Mouse (Mus musculus): Measurements from ENCODE around the gene Med25. TPM values are rescaled to one million over a fixed set of nuclear protein-coding genes. Genes with fewer than 3 reads are reported as not detected.

Med25 gene
- total RNA-seq, 2 experiments from 2014 or later = 105 to 108 TPM

Small RNA genes within 50 kb of the gene (microRNA-seq; reads per million reads assigned to microRNA genes)
- 0 reads per million in 2 experiments for gene Mir707

Other genes with a start within 250 kb of the Med25 start
- gene Myh14, start 221.9 kb downstream of the Med25 start, total RNA-seq (2021) = 10 to 100 TPM; 25.0 to 31.0 TPM
- not detected for gene Izumo2, start 184.0 kb downstream of the Med25 start, total RNA-seq (2021)
- 10 to 100 TPM; 33.8 to 35.0 TPM for gene Vrk3, start 144.3 kb downstream of the Med25 start, total RNA-seq (2021)
- under 1 TPM; 0.31 to 0.37 TPM for gene Zfp473, start 141.7 kb downstream of the Med25 start, total RNA-seq (2021)
- 10 to 100 TPM; 30.7 to 31.1 TPM for gene Nup62, start 76.6 kb downstream of the Med25 start, total RNA-seq (2021)
- 1 to 10 TPM; 1.4 to 2.4 TPM for gene Il4i1, start 76.3 kb downstream of the Med25 start, total RNA-seq (2021)
- 10 to 100 TPM; 26.7 to 31.2 TPM for gene Atf5, start 76.1 kb downstream of the Med25 start, total RNA-seq (2021)
- 10 to 100 TPM; 76.1 to 79.5 TPM for gene Akt1s1, start 43.7 kb downstream of the Med25 start, total RNA-seq (2021)
- 10 to 100 TPM; 59.0 to 61.0 TPM for gene Tbc1d17, start 43.6 kb downstream of the Med25 start, total RNA-seq (2021)
- 10 to 100 TPM; 31.1 to 34.0 TPM for gene Pnkp, start 35.6 kb downstream of the Med25 start, total RNA-seq (2021)
- 100 to 1,000 TPM; 311 to 358 TPM for gene Ptov1, start 22.9 kb downstream of the Med25 start, total RNA-seq (2021)
- 10 to 100 TPM; 27.3 to 29.2 TPM for gene Fuz, start 3.4 kb upstream of the Med25 start, total RNA-seq (2021)
- gene Ap2a1, start 36.8 kb upstream of the Med25 start, total RNA-seq (2021) = 100 to 1,000 TPM; 304 to 306 TPM
- gene Tsks, start 50.5 kb upstream of the Med25 start, total RNA-seq (2021) = 1 to 10 TPM in 1 of 2 experiments, under 1 TPM in 1; 0.73 to 1.0 TPM
- gene Cpt1c, start 82.1 kb upstream of the Med25 start, total RNA-seq (2021) = 100 to 1,000 TPM; 117 to 128 TPM
- 100 to 1,000 TPM; 161 to 174 TPM for gene Prmt1, start 93.9 kb upstream of the Med25 start, total RNA-seq (2021)
- gene Irf3, start 104.9 kb upstream of the Med25 start, total RNA-seq (2021) = 10 to 100 TPM; 39.5 to 40.1 TPM
- 1 to 10 TPM; 1.9 to 3.4 TPM for gene Bcl2l12, start 106.0 kb upstream of the Med25 start, total RNA-seq (2021)
- gene Scaf1, start 123.7 kb upstream of the Med25 start, total RNA-seq (2021) = 100 to 1,000 TPM; 151 to 156 TPM
- gene Rras, start 125.2 kb upstream of the Med25 start, total RNA-seq (2021) = 10 to 100 TPM; 11.7 to 12.3 TPM
- gene Prr12, start 160.2 kb upstream of the Med25 start, total RNA-seq (2021) = 10 to 100 TPM; 67.9 to 81.7 TPM
- gene Nosip, start 169.7 kb upstream of the Med25 start, total RNA-seq (2021) = 10 to 100 TPM; 49.8 to 59.4 TPM
- 1 to 10 TPM; 5.6 to 6.6 TPM for gene Prrg2, start 170.0 kb upstream of the Med25 start, total RNA-seq (2021)
- gene Rcn3, start 199.5 kb upstream of the Med25 start, total RNA-seq (2021) = 1 to 10 TPM; 9.6 to 9.7 TPM
- 10 to 100 TPM; 18.1 to 21.0 TPM for gene Fcgrt, start 211.1 kb upstream of the Med25 start, total RNA-seq (2021)
- gene Rps11, start 231.7 kb upstream of the Med25 start, total RNA-seq (2021) = 100 to 1,000 TPM; 418 to 465 TPM
- gene Rpl13a, start 236.0 kb upstream of the Med25 start, total RNA-seq (2021) = 100 to 1,000 TPM; 765 to 826 TPM
- not detected for gene Gm45713, start 243.5 kb upstream of the Med25 start, total RNA-seq (2021)
- 1 to 10 TPM; 4.5 to 8.2 TPM for gene Flt3l, start 243.7 kb upstream of the Med25 start, total RNA-seq (2021)

Data from layer of hippocampus, postnatal 25 days (tissue).